12 mouse cellular contexts compared by ENCODE assay signal in genomic region chr5:66080529-66081220, GRCm38 (mm10).
A peak's percentile ranks its signal among the peaks of the same experiment; 100 is the strongest.
DNase-seq lines count a peak whose midpoint lies in the region; ATAC-seq and TF ChIP-seq lines count a peak whose summit lies in the region.
"Had no signal": no experiment of that assay in that cellular context is flagged by ENCODE, and none has a peak within 500 bp of the region (broad histone marks: within the 10 kb centered on the region; RNA-seq: fewer than 3 reads in every experiment).

No protein-coding gene starts in this region.

- H3K9me3 ChIP-seq in kidney, postnatal 0 days (replicated peaks; ENCODE audit: low read length): no peaks in the 10 kb centered on the region
- no peaks in the 10 kb centered on the region for H3K9me3 ChIP-seq in liver, embryonic 16.5 days (replicated peaks; ENCODE audit: control insufficient read depth, low read length)
- no peaks in the 10 kb centered on the region for H3K9me3 ChIP-seq in stomach, embryonic 15.5 days
- H3K9me3 ChIP-seq: forebrain, embryonic 13.5 days; midbrain, embryonic 10.5 days had no signal

- peak overlapping the region; percentile 91 for H3K27ac ChIP-seq in kidney, postnatal 0 days
- peak overlapping the region; percentile 81 for H3K27ac ChIP-seq in liver, embryonic 16.5 days (ENCODE audit: low read length)
- peak overlapping the region; percentile 94 for H3K27ac ChIP-seq in stomach, embryonic 15.5 days
- H3K27ac ChIP-seq: forebrain, embryonic 13.5 days; midbrain, embryonic 10.5 days had no signal

- no peaks in the 10 kb centered on the region for H3K36me3 ChIP-seq in kidney, postnatal 0 days (ENCODE audit: insufficient read depth, low read length)
- H3K36me3 ChIP-seq in liver, embryonic 16.5 days (ENCODE audit: control insufficient read depth, insufficient read depth): no peaks in the 10 kb centered on the region
- no peaks in the 10 kb centered on the region for H3K36me3 ChIP-seq in stomach, embryonic 15.5 days
- H3K36me3 ChIP-seq: midbrain, embryonic 10.5 days had no signal

- peak overlapping the region; percentile 34 for H3K4me2 ChIP-seq in kidney, postnatal 0 days (ENCODE audit: low read length)
- H3K4me2 ChIP-seq in liver, embryonic 16.5 days (ENCODE audit: low read depth, low read length): peak overlapping the region; percentile 35
- peak overlapping the region; percentile 44; the same call in 1 of the 2 replicates for H3K4me2 ChIP-seq in stomach, embryonic 15.5 days
- H3K4me2 ChIP-seq: forebrain, embryonic 13.5 days had no signal

- WGBS in kidney, postnatal 0 days: 45% methylated on average over 17 of the region's 17 CpGs
- WGBS in liver, embryonic 16.5 days (ENCODE audit: insufficient replicate concordance): 64% methylated on average over 17 of the region's 17 CpGs
- WGBS in stomach, embryonic 15.5 days: 72% methylated on average over 17 of the region's 17 CpGs

- peak; percentile 80 for ATAC-seq in kidney, postnatal 0 days (replicated peaks; ENCODE audit: low FRiP score, low read depth)
- ATAC-seq in liver, embryonic 16.5 days (ENCODE audit: low read depth): peak; percentile 60
- peak; percentile 67; the same call in 1 of the 2 replicates for ATAC-seq in stomach, embryonic 15.5 days (ENCODE audit: insufficient read depth, low FRiP score, low read depth)
- ATAC-seq: forebrain, embryonic 13.5 days had no signal

- H3K4me3 ChIP-seq in kidney, postnatal 0 days (replicated peaks; ENCODE audit: low read depth, low read length): peak overlapping the region; percentile 30
- H3K4me3 ChIP-seq in liver, embryonic 16.5 days (ENCODE audit: low read depth, low read length): peak overlapping the region; percentile 40
- H3K4me3 ChIP-seq in stomach, embryonic 15.5 days (replicated peaks): peak overlapping the region; percentile 35
- H3K4me3 ChIP-seq: forebrain, embryonic 13.5 days; midbrain, embryonic 10.5 days had no signal

- H3K9ac ChIP-seq in kidney, postnatal 0 days (ENCODE audit: low read depth, low read length): peak overlapping the region; percentile 50
- peak overlapping the region; percentile 6; the same call in 1 of the 2 replicates for H3K9ac ChIP-seq in liver, embryonic 16.5 days (ENCODE audit: low read depth, low read length)
- no peak overlapping the region for H3K9ac ChIP-seq in stomach, embryonic 15.5 days
- H3K9ac ChIP-seq: forebrain, embryonic 13.5 days had no signal

- TF ChIP-seq CTCF in kidney, postnatal 0 days (IDR thresholded peaks at IDR 0.05; ENCODE audit: low read depth): no peak

- peak; percentile 61 to 73 for DNase-seq in lung, adult 18-20 months
- no peak for DNase-seq in lung, postnatal 14 days
- peak; percentile 75 for DNase-seq in kidney, postnatal 0 days (ENCODE audit: low spot score)
- no peak for DNase-seq in right cerebral cortex, adult 2 months (ENCODE audit: low spot score in 2 of 2)
- DNase-seq in layer of hippocampus, postnatal 10 days (ENCODE audit: low spot score in 2 of 2): no peak
- no peak for DNase-seq in embryo, embryonic 9.5 days (ENCODE audit: extremely low spot score)
- DNase-seq: adrenal gland, adult 8-10 months; gastrocnemius, postnatal 36 days had no signal

- no peaks in the 10 kb centered on the region for H3K27me3 ChIP-seq in kidney, postnatal 0 days (ENCODE audit: insufficient read depth, low read length)
- no peaks in the 10 kb centered on the region for H3K27me3 ChIP-seq in liver, embryonic 16.5 days (ENCODE audit: control insufficient read depth, insufficient read depth, low read depth, low read length)
- no peaks in the 10 kb centered on the region for H3K27me3 ChIP-seq in stomach, embryonic 15.5 days (replicated peaks)
- H3K27me3 ChIP-seq: forebrain, embryonic 13.5 days had no signal

- H3K4me1 ChIP-seq in kidney, postnatal 0 days (replicated peaks; ENCODE audit: insufficient read depth, low read length): 0 out of 2 replicates have a peak, but pooled peaks cover 11% of the 10 kb centered on the region
- peaks cover 21% of the 10 kb centered on the region for H3K4me1 ChIP-seq in liver, embryonic 16.5 days (ENCODE audit: control insufficient read depth, low read depth, low read length)
- H3K4me1 ChIP-seq in stomach, embryonic 15.5 days: peaks cover 8% of the 10 kb centered on the region; the same call in 1 of the 2 replicates
- H3K4me1 ChIP-seq: forebrain, embryonic 13.5 days had no signal

Comparison
In these comparisons a context has a peak if more than half of its experiments do, and no peak if none do; other contexts are left out.
1. DNase-seq: peak in lung, adult 18-20 months (2 of 2) and kidney, postnatal 0 days (single experiment); none in lung, postnatal 14 days (single experiment), right cerebral cortex, adult 2 months (0 of 2), layer of hippocampus, postnatal 10 days (0 of 2) and embryo, embryonic 9.5 days (single experiment).
2. Peak in every context shown above with its lines, with median percentiles within 50 percentile points of each other: ATAC-seq, H3K27ac ChIP-seq, H3K4me2 ChIP-seq and H3K4me3 ChIP-seq.